Mouse (Mus musculus) CD4-positive, CD25-positive, alpha-beta regulatory T cell, adult 2 months (primary cell): ENCODE measurements around the gene Tmx1.

ENCODE experiments used
- DNase-seq: peaks from one replicate; pipeline ENCODE4 v3.0.0-alpha.2; 2012; ENCODE audit warnings: low read depth, low spot score

Gene Tmx1

DNA sequence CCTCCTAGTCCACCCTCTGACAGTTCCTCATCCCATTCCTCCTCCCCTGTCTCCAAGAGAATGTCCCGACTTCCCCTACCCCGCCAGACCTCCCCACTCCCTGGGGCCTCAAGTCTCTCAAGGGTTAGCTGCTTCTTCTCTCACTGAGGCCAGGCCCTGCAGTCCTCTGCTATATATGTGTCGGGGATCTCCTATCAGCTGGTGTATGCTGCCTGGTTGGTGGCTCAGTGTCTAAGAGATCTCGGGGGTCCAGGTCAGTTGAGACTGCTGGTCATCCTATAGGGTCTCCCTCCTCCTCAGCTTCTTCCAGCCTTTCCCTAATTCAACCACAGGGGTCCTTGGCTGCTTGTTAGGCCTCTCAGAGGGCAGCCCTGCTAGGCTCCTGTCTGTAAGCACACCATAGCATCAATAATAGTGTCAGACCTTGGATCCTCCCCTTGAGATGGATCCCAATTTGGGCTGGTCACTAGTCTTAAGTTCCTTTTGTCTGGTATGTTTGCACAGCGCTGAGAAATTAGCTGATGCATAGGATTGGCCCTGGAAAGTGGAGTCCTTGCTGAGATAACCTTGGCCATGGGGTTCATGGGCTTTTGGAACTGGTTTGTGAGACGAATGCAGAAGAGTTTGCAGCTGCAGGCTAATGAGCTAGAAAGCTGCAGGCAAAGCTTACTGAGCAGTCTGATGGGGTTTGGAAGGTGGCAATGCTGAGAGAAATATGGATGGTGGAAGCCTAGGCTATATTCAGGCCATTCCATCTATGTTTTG lies 34.0 kb downstream of the Tmx1 start:
- no peak for DNase-seq

DNA sequence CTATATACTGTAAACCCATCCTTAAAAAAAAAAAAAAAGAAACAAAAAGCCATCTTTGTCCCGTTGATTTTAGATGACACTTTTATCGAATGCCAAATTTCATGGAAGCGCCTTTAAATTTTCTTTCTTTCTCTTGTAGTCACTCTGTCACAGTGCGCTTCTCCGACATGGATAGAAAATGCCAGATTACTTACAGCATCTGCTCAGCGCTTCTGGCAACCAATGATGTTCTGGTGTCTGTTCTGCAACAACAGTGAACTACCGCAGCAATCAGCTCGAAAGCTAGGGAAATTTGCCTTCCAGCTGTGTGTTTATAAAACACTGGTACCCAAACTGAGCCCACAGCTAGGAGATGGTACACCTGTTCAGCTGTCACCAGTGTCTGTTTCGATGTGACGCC lies 39.5 kb downstream of the Tmx1 start:
- DNase-seq = no peak

DNA sequence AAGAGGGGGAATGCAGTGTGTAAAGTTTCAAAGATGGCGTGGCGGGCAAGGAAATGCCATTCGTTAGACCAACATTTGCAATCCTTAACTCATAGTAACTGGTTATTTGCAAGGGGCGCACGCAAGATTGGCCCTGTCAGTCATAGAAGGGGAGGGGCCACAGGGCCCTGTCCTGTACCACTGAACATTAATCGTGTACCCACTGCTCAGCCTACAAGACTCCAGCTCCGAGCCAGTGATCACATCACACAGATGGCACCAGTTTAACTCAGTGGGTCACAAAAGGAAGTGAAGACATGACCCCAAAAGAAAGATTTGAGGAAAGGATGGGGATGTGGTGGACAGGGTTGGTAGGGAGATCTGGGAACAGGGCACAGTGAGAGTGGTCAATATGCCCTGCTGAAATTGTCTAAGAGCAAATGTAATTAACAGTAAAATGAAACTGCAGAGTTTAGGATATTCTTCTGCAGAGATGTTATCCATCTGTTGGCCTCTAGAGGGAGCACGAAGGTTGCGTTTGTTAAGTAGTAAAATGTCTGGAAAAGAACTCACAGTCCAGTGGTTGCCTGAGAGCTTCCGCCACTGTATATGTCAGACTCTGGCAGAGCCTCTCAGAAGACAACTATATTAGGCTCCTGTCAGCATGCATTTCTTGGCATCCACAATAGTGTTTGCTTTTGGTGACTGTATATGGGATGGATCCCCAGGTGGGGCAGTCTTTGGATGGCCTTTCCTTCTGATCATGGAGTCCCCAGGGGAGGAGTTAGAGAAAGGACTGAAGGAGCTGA lies 41.8 kb downstream of the Tmx1 start:
- DNase-seq = peak; percentile 82

DNA sequence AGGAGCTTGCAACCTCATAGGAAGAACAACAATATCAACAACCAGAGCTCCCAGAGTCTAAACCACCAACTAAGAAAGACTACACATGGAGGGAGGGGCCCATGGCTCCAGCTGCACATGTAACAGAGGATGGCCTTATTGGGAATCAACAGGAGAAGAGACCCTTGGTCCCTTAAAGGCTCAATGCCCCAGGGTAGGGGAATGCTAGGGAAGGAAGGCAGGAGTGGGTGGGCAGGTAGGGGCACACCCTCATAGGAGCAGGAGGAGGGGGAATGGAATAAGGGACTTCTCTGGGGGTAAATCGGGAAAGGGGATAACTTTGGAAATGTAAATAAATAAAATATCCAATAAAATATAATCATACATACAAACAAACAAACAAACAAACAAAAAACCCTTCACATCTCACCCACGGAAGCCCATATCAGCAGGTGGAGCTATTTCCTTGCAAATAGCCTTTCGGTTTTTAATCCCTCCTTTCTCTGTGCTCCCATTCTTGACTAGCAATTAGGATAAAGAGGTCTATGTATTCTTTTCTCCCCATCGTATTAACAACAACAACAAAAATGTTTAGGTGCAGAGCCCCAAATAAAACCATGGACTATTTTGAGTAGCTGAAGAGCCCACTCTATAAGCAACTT lies 42.5 kb downstream of the Tmx1 start:
- peak; percentile 5 for DNase-seq

DNA sequence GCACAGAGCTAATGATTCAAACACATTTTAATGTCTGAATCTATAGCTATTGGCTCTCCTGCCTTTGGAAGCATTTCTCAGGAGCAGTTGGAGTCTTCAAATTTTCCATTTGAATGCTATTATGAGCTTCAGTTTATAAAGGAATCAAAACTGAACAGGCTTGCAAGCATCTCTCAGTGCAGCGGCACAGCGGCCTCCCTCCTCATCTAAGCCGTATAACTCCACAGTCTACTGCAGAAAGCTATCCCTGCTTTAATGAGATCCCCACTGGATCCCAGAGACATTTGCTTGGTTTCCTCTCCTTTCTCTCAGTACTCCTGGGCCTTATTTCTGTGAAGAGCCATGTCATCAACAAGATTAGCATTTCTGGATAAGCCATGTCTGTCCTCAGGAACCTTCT lies 45.2 kb downstream of the Tmx1 start:
- no peak for DNase-seq

DNA sequence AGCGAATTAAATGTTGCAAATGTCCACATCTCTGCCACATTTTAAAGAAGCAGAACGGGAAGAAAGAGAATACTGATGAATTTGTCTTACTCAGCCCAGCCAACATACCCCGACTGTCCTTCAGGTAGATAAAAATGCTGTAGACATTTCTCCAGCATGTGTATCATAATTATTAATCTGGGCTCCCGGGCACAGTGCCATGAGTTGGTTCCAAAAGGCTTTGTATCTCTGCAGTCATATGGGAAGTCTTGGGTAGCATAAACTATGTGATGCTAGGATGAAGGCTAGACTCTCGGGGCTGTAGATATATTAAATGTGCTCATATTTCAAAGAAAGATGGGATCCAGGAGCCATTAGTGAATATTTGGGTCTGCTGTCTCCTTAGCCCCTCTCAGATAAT lies 53.1 kb downstream of the Tmx1 start:
- DNase-seq = no peak

DNA sequence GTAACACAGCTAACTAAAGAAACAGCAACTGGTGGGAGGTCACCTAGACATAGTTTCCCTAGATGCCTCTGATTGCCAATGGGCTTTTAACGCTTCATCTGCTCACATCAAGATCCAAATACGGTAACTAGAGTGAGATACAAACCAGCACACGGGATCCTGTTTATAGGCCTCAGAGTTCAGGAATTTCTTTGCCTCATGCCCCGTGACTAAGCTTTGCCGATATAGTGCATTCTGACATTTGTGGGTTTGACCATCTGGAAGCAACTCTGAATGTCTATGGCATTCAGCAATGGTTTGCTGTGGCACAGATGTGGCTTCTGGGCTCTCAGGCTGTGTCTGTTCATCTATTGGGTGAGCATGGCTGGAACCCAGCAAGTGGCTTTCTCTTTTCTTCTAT lies 59.1 kb downstream of the Tmx1 start:
- no peak for DNase-seq

DNA sequence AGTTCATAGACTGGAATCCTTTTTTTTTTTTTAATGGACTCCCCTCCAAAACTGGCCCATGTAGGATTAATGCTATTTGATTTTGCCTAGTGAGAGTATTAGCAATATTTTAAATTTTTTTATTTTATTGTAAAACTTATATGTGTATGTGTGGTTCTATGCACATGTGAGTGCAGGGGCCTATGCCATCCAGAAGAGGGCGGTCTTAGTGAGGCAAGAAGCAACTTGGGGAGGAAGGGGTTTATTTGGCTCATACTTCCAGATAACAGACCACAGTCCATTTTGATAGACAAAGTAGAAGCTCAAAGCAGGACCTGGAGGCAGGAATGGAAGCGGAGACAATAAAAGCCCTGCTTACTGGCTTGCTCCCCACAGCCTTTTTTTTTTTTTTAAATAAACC lies 59.5 kb downstream of the Tmx1 start:
- DNase-seq = peak; percentile 3
